Comparison of ENCODE assay signal across 15 mouse cellular contexts in the genomic region with DNA sequence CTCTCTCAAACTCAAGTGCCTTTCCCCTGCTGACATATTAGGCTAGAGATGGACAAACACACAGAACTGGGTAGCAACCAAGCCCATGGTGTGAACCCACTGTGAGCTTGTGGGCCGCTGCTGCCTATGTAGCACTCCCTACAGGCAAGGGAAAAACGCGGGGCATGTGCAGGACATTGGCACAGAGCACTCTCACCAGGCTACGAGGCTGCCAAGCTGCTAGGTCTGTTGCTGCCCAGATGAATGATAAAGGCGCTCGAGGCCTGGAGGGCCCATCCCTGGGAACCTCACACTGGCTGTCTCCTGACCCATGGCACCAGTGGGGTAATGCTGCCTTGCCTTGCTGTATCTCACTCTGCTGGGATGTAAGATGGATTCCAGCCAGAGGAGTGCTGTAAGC. TPM values are rescaled to one million over a fixed set of nuclear protein-coding genes. Genes with fewer than 3 reads are reported as not detected.
DNase-seq lines count a peak whose midpoint lies in the region; ATAC-seq and TF ChIP-seq lines count a peak whose summit lies in the region.
"Had no signal": no experiment of that assay in that cellular context is flagged by ENCODE, and none has a peak within 500 bp of the region (broad histone marks: within the 10 kb centered on the region; RNA-seq: fewer than 3 reads in every experiment).

No protein-coding gene starts in this region.

- DNase-seq in kidney, adult 2 months = no peak
- no peak for DNase-seq in kidney, adult 8-10 months
- DNase-seq in brain, adult 2 months (ENCODE audit: low read depth, low spot score) = peak; percentile 72
- DNase-seq in cerebellum, adult 2 months = peak; percentile 69 to 76
- DNase-seq in heart, postnatal 0 days (ENCODE audit: low spot score) = no peak
- DNase-seq in forebrain, embryonic 10.5 days (ENCODE audit: extremely low spot score, low spot score) = no peak
- no peak for DNase-seq in right cerebral cortex, postnatal 4 days
- DNase-seq: gastrocnemius, postnatal 25 days; layer of hippocampus, adult 9-11 months; thymus, postnatal 36 days had no signal

- no peaks in the 10 kb centered on the region for H3K9me3 ChIP-seq in heart, postnatal 0 days (replicated peaks; ENCODE audit: control insufficient read depth, low read length)
- no peaks in the 10 kb centered on the region for H3K9me3 ChIP-seq in forebrain, embryonic 10.5 days
- H3K9me3 ChIP-seq: forebrain, embryonic 13.5 days; limb, embryonic 10.5 days; stomach, embryonic 15.5 days had no signal

- no peak overlapping the region for H3K27ac ChIP-seq in kidney, adult 2 months (ENCODE audit: insufficient read depth, low read depth, low read length)
- H3K27ac ChIP-seq in cerebellum, adult 2 months (ENCODE audit: insufficient read depth, low read length) = no peak overlapping the region
- H3K27ac ChIP-seq in heart, postnatal 0 days (ENCODE audit: low read depth) = no peak overlapping the region
- no peak overlapping the region for H3K27ac ChIP-seq in forebrain, embryonic 10.5 days
- H3K27ac ChIP-seq: forebrain, embryonic 13.5 days; hindbrain, embryonic 14.5 days; limb, embryonic 10.5 days; macrophage; stomach, embryonic 15.5 days had no signal

- TF ChIP-seq EP300 in heart, postnatal 0 days (IDR thresholded peaks at IDR 0.05; ENCODE audit: low read depth) = no peak

- no peak overlapping the region for H3K9ac ChIP-seq in heart, postnatal 0 days (replicated peaks; ENCODE audit: low read depth, low read length)
- H3K9ac ChIP-seq: forebrain, embryonic 13.5 days; hindbrain, embryonic 14.5 days; stomach, embryonic 15.5 days had no signal

- H3K4me2 ChIP-seq in heart, postnatal 0 days (ENCODE audit: low read depth, low read length) = no peak overlapping the region
- H3K4me2 ChIP-seq: forebrain, embryonic 13.5 days; hindbrain, embryonic 14.5 days; stomach, embryonic 15.5 days had no signal

- H3K27me3 ChIP-seq in kidney, adult 2 months (replicated peaks; ENCODE audit: control insufficient read depth, insufficient read depth, low read length) = no peaks in the 10 kb centered on the region
- H3K27me3 ChIP-seq in cerebellum, adult 2 months (ENCODE audit: control insufficient read depth, insufficient read depth, low read length) = no peaks in the 10 kb centered on the region
- no peaks in the 10 kb centered on the region for H3K27me3 ChIP-seq in heart, postnatal 0 days (ENCODE audit: control insufficient read depth, insufficient read depth, low read length)
- H3K27me3 ChIP-seq in forebrain, embryonic 10.5 days (ENCODE audit: poor library complexity, severe bottlenecking) = no peaks in the 10 kb centered on the region
- H3K27me3 ChIP-seq: forebrain, embryonic 13.5 days; stomach, embryonic 15.5 days had no signal

- H3K4me1 ChIP-seq in kidney, adult 2 months (ENCODE audit: control insufficient read depth, insufficient read depth, low read length) = no peaks in the 10 kb centered on the region
- peaks cover 26% of the 10 kb centered on the region for H3K4me1 ChIP-seq in cerebellum, adult 2 months (ENCODE audit: control insufficient read depth, insufficient read depth, low read length)
- peaks cover 20% of the 10 kb centered on the region for H3K4me1 ChIP-seq in heart, postnatal 0 days (ENCODE audit: control insufficient read depth, insufficient read depth)
- peaks cover 31% of the 10 kb centered on the region for H3K4me1 ChIP-seq in forebrain, embryonic 10.5 days
- H3K4me1 ChIP-seq: forebrain, embryonic 13.5 days; limb, embryonic 10.5 days; stomach, embryonic 15.5 days had no signal

- 67% methylated on average over 6 of the region's 6 CpGs for WGBS in kidney, adult 2 months
- 10% methylated on average over 6 of the region's 6 CpGs for WGBS in cerebellum, adult 2 months
- 58% methylated on average over 6 of the region's 6 CpGs for WGBS in heart, postnatal 0 days
- 86% methylated on average over 6 of the region's 6 CpGs for WGBS in forebrain, embryonic 10.5 days

- TF ChIP-seq POLR2A in kidney, adult 2 months (IDR thresholded peaks at IDR 0.05; ENCODE audit: low read depth, low read length) = no peak
- TF ChIP-seq POLR2A in cerebellum, adult 2 months (IDR thresholded peaks at IDR 0.05; ENCODE audit: borderline replicate concordance, insufficient read depth, low read length) = no peak

- no peaks in the 10 kb centered on the region; the same call in 1 of the 2 replicates for H3K36me3 ChIP-seq in kidney, adult 2 months (ENCODE audit: control insufficient read depth, insufficient read depth, low read length)
- H3K36me3 ChIP-seq in heart, postnatal 0 days (replicated peaks; ENCODE audit: control insufficient read depth, insufficient read depth, low read length) = 0 out of 2 replicates have a peak, but pooled peaks cover 4% of the 10 kb centered on the region
- no peaks in the 10 kb centered on the region; the same call in 1 of the 2 replicates for H3K36me3 ChIP-seq in forebrain, embryonic 10.5 days (replicated peaks)
- H3K36me3 ChIP-seq: stomach, embryonic 15.5 days had no signal

- 0 out of 2 replicates have a peak, but pooled peaks have one; percentile 12 for TF ChIP-seq CTCF in kidney, adult 2 months (conservative IDR thresholded peaks at IDR 0.05; ENCODE audit: insufficient read depth, insufficient read length, low read depth, low read length)
- TF ChIP-seq CTCF in cerebellum, adult 2 months (IDR thresholded peaks at IDR 0.05; ENCODE audit: borderline replicate concordance, insufficient read depth, low read depth, low read length) = no peak
- no peak for TF ChIP-seq CTCF in heart, postnatal 0 days (IDR thresholded peaks at IDR 0.05; ENCODE audit: low read depth)

- H3K4me3 ChIP-seq in kidney, adult 2 months (ENCODE audit: insufficient read depth, low read depth, low read length) = no peak overlapping the region
- H3K4me3 ChIP-seq in cerebellum, adult 2 months (replicated peaks; ENCODE audit: insufficient read depth, low read depth, low read length) = no peak overlapping the region
- H3K4me3 ChIP-seq in heart, postnatal 0 days (ENCODE audit: low read depth, low read length) = no peak overlapping the region
- no peak overlapping the region for H3K4me3 ChIP-seq in forebrain, embryonic 10.5 days
- H3K4me3 ChIP-seq: forebrain, embryonic 13.5 days; limb, embryonic 10.5 days; stomach, embryonic 15.5 days had no signal

- 0 out of 2 replicates have a peak, but pooled peaks have one; percentile 30 for ATAC-seq in heart, postnatal 0 days (ENCODE audit: insufficient read depth, low read depth)
- ATAC-seq: forebrain, embryonic 13.5 days had no signal

RNA-seq across cellular contexts. Expression of a gene that starts 31.7 kb away (rescaled TPM):
- polyA plus RNA-seq in kidney, adult 2 months (2012; rRNA removed) = 34.3 and 38.9 TPM in 2 replicates
- polyA plus RNA-seq in cerebellum, adult 2 months (2012; rRNA removed) = 36.2 and 38.4 TPM in 2 replicates
- total RNA-seq in heart, postnatal 0 days (2014; rRNA removed; ENCODE audit: low replicate concordance) = 30.0 and 33.9 TPM in 2 replicates
- 22.6 and 22.9 TPM in 2 replicates for polyA plus RNA-seq in heart, postnatal 0 days (2015; fragmentation: Nextera tagmentation; extraction: Ambion mirVana)
- 33.8 and 34.2 TPM in 2 replicates for polyA plus RNA-seq in forebrain, embryonic 10.5 days (2016; fragmentation: Nextera tagmentation; extraction: Ambion mirVana)

RNA-seq across cellular contexts. Expression of a gene that starts 53.0 kb away (rescaled TPM):
- 81.2 and 111 TPM in 2 replicates for polyA plus RNA-seq in kidney, adult 2 months (2012; rRNA removed)
- polyA plus RNA-seq in cerebellum, adult 2 months (2012; rRNA removed) = 49.0 and 57.7 TPM in 2 replicates
- 96.4 and 157 TPM in 2 replicates for total RNA-seq in heart, postnatal 0 days (2014; rRNA removed; ENCODE audit: low replicate concordance)
- polyA plus RNA-seq in heart, postnatal 0 days (2015; fragmentation: Nextera tagmentation; extraction: Ambion mirVana) = 180 and 201 TPM in 2 replicates
- polyA plus RNA-seq in forebrain, embryonic 10.5 days (2016; fragmentation: Nextera tagmentation; extraction: Ambion mirVana) = 39.4 and 40.5 TPM in 2 replicates

Comparison
In these comparisons a context has a peak if more than half of its experiments do, and no peak if none do; other contexts are left out.
1. DNase-seq: peak in brain, adult 2 months (single experiment) and cerebellum, adult 2 months (2 of 2); none in kidney, adult 2 months (single experiment), kidney, adult 8-10 months (0 of 2), heart, postnatal 0 days (single experiment), forebrain, embryonic 10.5 days (single experiment) and right cerebral cortex, postnatal 4 days (single experiment).